Mouse (Mus musculus): ENCODE results near the gene Kif16b. TPM values are rescaled to one million over a fixed set of nuclear protein-coding genes. Genes with fewer than 3 reads are reported as not detected.
A peak's percentile ranks its signal among the peaks of the same experiment; 100 is the strongest.

Kif16b gene
- polyA plus RNA-seq (2015; fragmentation: Nextera tagmentation; extraction: Ambion mirVana): 4.2 and 4.3 TPM in 2 replicates

DNA sequence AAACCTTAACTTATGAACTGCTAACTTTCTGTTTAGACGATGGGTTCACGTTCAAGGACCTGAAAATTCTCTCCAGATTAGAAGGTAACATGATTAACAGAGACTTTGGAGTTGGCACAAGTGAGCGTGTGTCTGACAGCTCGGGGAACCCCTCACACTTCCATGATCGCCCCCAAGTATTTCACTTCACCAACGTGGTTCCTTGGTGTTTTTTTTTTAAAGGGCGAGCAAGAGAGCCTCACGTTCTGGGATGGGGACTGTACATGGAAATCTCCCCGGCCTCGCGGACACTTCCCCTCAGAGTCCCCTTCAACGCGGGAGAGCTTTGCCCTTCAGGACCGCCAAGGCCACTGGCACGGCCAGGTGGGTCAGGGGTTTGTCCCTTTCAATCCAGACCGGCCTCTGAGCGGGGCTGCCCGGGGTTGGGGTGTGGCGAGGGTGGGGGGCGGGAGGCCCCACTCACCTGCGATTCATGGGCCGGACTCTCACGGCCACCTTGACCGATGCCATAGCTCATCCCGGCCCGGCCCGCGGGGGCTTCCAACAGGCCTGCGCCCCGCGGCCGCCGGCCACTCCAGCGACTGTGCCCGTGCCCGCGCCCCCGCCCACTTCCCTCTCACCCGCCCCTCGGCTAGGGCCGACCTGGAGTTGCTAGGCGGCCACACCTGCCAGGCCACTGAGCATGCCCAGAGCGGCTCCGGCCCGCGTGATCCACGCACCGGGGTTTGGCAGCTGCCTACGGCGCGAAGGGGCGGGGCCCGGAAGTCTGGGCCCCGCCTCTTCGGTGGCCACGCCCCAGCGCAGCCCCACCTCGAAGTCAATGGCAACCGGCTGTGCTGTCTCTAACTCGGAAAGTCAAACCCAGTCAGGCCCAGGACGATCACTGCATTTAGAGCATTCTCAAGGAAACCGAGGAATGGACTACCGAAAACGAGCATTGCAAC is at the start of gene Kif16b:
Gene Kif16b (minus strand): TSS at position 670 of the 944 bp plus-strand sequence.
- Histone ChIP-seq H3K27ac (peak within 1 kb of the TSS; percentile 74), H3K27me3 (no peaks in the 10 kb centered on the region), H3K4me3 (peak within 1 kb of the TSS; percentile 73), H3K4me2 (peak within 1 kb of the TSS; percentile 86), H3K9ac (peak within 1 kb of the TSS; percentile 86), H3K9me3 (no peaks in the 10 kb centered on the region), H3K4me1 (replicated peaks) (peaks cover 18% of the 10 kb centered on the region), H3K36me3 (no peaks in the 10 kb centered on the region)
- ATAC-seq (ENCODE audit: low FRiP score): peak; percentile 93
- 1% methylated on average over 50 of the region's 64 CpGs for WGBS

DNA sequence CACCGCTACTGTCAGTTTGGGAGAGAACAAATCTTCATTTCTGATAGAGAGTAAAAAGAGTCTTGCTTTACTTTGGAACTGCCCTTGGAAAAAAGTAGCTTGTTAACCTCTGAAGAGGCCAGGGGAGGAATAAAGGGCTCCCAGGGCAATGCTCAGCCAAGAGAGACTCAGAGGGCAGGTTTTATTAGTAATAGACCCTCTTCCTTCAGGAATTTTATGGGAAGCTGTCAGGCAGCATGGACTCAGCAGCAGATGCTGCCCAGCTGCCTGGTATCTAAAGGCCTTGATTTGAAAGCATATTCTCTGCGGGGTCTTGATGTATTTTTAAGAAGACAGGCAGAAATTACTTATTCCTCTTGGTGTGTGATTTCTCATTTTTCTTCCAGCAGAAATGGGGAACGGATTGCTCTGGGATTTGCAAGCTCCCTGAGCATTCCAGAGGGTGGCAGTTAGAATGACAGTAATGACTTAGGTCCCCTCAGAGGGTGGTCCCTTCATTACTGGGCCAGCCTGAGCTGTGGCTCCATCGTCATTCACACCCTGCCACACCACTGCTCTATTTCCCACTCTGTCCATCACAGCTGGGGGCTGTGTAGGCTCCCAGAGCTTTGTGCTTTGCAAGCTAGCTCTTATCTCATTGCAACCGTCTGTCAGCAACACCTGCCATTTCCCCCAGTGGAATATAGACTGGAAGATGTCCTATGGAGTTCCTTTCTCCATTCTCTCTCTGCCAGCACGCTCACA is 39.7 kb upstream of the Kif16b start:
- ATAC-seq (ENCODE audit: low FRiP score): peak; percentile 87
- WGBS: 44% methylated on average over 6 of the region's 6 CpGs
- H3K4me3 ChIP-seq: no peak overlapping the region
- no peak overlapping the region for H3K4me2 ChIP-seq
- H3K9me3 ChIP-seq: no peaks in the 10 kb centered on the region
- H3K9ac ChIP-seq: no peak overlapping the region
- no peaks in the 10 kb centered on the region for H3K27me3 ChIP-seq
- peaks cover 13% of the 10 kb centered on the region for H3K4me1 ChIP-seq (replicated peaks)
- H3K27ac ChIP-seq: peak overlapping the region; percentile 70
- H3K36me3 ChIP-seq: no peaks in the 10 kb centered on the region

- ATAC-seq (ENCODE audit: low FRiP score): no peak
- H3K4me2 ChIP-seq: no peak overlapping the region
- H3K9me3 ChIP-seq: no peaks in the 10 kb centered on the region
- H3K36me3 ChIP-seq: no peaks in the 10 kb centered on the region
- H3K9ac ChIP-seq: no peak overlapping the region
- no peak overlapping the region for H3K4me3 ChIP-seq
- H3K27me3 ChIP-seq: no peaks in the 10 kb centered on the region
- peaks cover 3% of the 10 kb centered on the region; the same call in 1 of the 2 replicates for H3K4me1 ChIP-seq (replicated peaks)
- no peak overlapping the region for H3K27ac ChIP-seq
- WGBS: 75% methylated on average over 4 of the region's 4 CpGs
Observed at GRCm38 (mm10) chr2:142930445-142930844, 29.1 kb upstream of the Kif16b start.

GRCm38 (mm10) chr2:142929226-142930112 is 28.1 kb upstream of the Kif16b start:
- H3K36me3 ChIP-seq: no peaks in the 10 kb centered on the region
- 74% methylated on average over 10 of the region's 10 CpGs for WGBS
- H3K4me2 ChIP-seq: no peak overlapping the region
- no peak overlapping the region for H3K4me3 ChIP-seq
- no peak overlapping the region for H3K27ac ChIP-seq
- H3K4me1 ChIP-seq (replicated peaks): peaks cover 3% of the 10 kb centered on the region; the same call in 1 of the 2 replicates
- ATAC-seq (ENCODE audit: low FRiP score): no peak
- no peaks in the 10 kb centered on the region for H3K9me3 ChIP-seq
- H3K9ac ChIP-seq: no peak overlapping the region
- no peaks in the 10 kb centered on the region for H3K27me3 ChIP-seq

- Histone ChIP-seq H3K4me1 (replicated peaks) (no peaks in the 10 kb centered on the region), H3K27ac (no peak overlapping the region), H3K27me3 (no peaks in the 10 kb centered on the region), H3K36me3 (no peaks in the 10 kb centered on the region), H3K9ac (no peak overlapping the region), H3K9me3 (no peaks in the 10 kb centered on the region), H3K4me2 (no peak overlapping the region), H3K4me3 (no peak overlapping the region)
- 69% methylated on average over 3 of the region's 3 CpGs for whole genome bisulfite sequencing
- ATAC-seq (ENCODE audit: low FRiP score): no peak
Observed at GRCm38 (mm10) chr2:142910808-142911388, 9.6 kb upstream of the Kif16b start.

DNA sequence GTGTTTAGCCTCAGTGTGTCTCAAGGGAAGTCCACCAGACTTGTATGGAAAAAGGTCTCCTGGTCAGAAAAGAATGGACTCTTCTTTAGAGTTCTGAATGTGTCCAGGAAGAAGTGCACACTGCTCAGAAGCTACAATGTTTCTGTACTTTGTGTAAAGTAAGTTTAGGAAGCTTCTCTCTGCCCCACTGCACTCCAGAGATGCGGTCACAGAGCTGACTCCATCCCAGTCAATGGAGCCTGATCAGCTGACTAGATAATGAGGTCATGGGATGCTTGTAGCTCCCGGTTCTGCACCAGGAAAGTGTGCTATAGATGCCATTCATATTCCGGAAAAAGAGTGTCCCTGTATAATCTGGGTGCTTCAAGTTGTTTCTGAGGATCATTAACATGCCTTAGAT is 7.9 kb upstream of the Kif16b start:
- no peaks in the 10 kb centered on the region for H3K36me3 ChIP-seq
- 79% methylated on average over 3 of the region's 3 CpGs for WGBS

DNA sequence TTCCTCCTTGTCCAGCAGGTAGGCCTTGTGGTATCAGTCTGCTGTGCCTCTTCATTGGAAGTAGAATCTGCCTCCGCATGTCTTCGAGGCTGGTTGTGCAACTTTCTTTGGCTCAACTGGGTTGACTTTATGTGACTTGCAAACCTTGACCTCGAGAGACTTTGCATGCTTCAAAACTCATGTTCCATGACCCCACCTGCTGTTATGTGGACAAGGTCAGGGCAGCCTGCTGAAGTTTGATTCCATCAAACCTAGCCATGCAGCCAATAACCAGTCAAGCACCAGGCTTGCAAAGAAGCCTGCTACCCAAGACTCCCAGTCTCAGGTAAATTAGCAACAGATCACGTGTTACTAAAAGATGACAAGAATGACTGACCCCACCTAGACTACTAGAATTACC is 5.7 kb upstream of the Kif16b start:
- 92% methylated on average over 4 of the region's 4 CpGs for WGBS
- no peak overlapping the region for H3K9ac ChIP-seq
- no peaks in the 10 kb centered on the region for H3K36me3 ChIP-seq

More for the DNA sequence above, 7.9 kb upstream of the Kif16b start:
- no peak overlapping the region for H3K4me3 ChIP-seq
- H3K27ac ChIP-seq: no peak overlapping the region
- no peaks in the 10 kb centered on the region for H3K27me3 ChIP-seq
- H3K4me1 ChIP-seq (replicated peaks): no peaks in the 10 kb centered on the region
- no peak overlapping the region for H3K9ac ChIP-seq
- H3K9me3 ChIP-seq: no peaks in the 10 kb centered on the region
- no peak overlapping the region for H3K4me2 ChIP-seq
- no peak for ATAC-seq (ENCODE audit: low FRiP score)

DNA sequence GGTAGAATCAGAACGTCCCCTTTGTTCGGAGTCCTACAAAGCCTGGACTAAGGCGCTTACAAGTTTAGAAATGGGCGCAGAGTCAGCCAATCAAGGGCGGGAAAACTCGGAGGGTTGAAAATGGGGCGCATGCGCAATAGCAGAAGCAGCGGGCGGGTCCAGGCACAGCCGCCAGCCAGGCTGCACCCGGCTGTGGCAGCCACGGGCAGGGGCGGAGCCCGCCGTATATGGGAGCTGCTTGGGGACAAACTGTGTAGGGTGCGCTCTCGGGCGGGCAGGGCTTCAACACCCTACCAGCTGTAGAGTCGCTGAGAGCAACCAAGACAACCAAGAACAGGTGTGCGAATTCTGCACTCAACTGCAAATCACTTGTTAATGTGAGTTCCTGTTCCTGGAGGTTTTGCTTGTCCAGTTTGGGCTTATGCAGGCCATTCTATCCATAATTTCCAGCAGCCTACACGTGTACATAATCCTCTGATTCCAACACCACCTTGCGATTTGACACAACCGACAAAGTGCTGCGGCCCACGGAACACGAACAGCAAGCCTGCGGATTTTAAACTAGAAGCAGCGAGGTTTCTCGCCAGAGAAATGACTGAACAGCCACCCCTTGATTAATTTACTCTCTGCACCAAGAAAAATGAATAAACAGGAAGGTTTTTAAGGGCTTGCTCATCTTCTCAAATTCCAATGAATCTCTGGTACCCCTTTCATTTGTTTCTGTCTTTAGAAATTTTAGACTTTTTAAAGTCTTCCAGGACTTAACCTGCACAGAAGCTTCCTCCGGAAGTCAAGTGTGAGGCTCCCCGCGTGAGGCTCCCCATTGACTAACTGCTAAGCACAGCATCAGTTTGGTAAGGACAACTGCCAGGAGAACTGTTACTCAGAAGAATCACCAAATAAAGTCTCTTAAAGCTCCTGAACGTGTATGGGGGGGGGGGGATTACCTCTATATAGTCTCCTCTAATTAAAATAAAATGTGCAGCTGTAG is 1.9 kb upstream of the Kif16b start:
- Histone ChIP-seq H3K27ac (peak overlapping the region; percentile 60), H3K36me3 (no peaks in the 10 kb centered on the region), H3K9me3 (no peaks in the 10 kb centered on the region), H3K4me1 (replicated peaks) (peaks cover 18% of the 10 kb centered on the region), H3K4me2 (peak overlapping the region; percentile 67), H3K27me3 (no peaks in the 10 kb centered on the region), H3K9ac (peak overlapping the region; percentile 66), H3K4me3 (peak overlapping the region; percentile 47)
- WGBS: 10% methylated on average over 34 of the region's 34 CpGs
- ATAC-seq (ENCODE audit: low FRiP score): peak; percentile 95

More for the DNA sequence above, 5.7 kb upstream of the Kif16b start:
- peaks cover 11% of the 10 kb centered on the region for H3K4me1 ChIP-seq (replicated peaks)
- H3K27me3 ChIP-seq: no peaks in the 10 kb centered on the region
- no peaks in the 10 kb centered on the region for H3K9me3 ChIP-seq
- H3K4me3 ChIP-seq: no peak overlapping the region
- H3K4me2 ChIP-seq: no peak overlapping the region
- ATAC-seq (ENCODE audit: low FRiP score): no peak
- no peak overlapping the region for H3K27ac ChIP-seq

DNA sequence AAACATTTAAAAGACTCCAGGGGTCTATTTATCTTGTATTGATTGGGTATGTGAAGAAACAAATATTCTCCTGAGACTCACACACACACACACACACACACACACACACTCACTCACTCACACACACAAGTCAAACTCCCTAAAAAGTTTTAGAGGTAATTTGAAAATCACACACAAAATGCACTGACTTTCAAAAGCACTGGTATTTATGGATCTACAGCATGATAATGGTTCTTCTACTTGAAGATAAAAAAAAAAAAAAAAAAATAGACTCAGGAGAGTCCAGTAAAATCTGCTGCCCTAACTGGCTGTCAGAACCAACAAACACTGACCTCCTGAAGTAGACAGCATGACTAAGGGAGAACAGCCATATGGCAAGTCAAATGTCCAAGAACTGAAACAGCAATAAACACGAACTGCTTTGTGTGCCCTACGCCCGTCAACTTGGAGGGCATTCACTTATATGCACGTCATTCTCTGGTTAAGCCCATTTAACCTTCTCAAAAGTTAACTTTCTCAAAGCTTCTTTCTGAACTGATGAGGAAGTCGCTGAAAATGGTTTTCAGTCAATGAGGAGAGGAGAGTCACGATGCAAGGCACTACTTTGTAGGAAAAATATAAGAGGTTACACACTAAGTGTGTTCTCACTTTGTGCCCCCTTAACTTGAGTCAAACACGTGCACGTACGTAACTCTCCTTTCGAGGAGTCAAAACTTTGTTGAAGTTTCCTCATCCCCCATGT is 1.0 kb downstream of the Kif16b start:
- H3K4me2 ChIP-seq: peak overlapping the region; percentile 86
- ATAC-seq (ENCODE audit: low FRiP score): no peak
- H3K4me3 ChIP-seq: peak overlapping the region; percentile 73
- H3K27ac ChIP-seq: no peak overlapping the region
- H3K4me1 ChIP-seq (replicated peaks): peaks cover 18% of the 10 kb centered on the region
- H3K9me3 ChIP-seq: no peaks in the 10 kb centered on the region
- no peaks in the 10 kb centered on the region for H3K36me3 ChIP-seq
- 61% methylated on average over 10 of the region's 10 CpGs for WGBS
- no peaks in the 10 kb centered on the region for H3K27me3 ChIP-seq
- peak overlapping the region; percentile 86 for H3K9ac ChIP-seq

DNA sequence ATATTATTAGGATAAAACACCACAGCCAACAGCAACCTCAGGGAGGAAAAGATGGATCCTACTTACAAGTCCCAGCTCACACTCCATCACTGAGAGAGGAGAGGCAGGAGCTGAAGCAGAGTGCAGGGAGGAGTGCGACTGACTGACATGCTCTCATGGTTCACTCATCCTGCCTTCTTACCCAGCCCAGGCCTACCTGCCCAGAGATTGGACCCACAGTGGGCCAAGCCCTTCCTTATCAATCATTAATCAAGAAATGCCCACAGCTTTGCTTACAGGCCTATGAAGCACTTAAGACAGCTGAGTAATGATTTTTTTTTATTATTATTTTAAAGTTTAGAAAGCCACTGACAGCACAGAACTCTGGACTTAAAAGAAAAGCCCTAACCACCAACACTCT is 7.6 kb downstream of the Kif16b start:
- Histone ChIP-seq H3K4me1 (replicated peaks) (no peaks in the 10 kb centered on the region), H3K9ac (no peak overlapping the region), H3K27me3 (no peaks in the 10 kb centered on the region), H3K4me2 (no peak overlapping the region), H3K4me3 (no peak overlapping the region), H3K27ac (no peak overlapping the region), H3K36me3 (no peaks in the 10 kb centered on the region), H3K9me3 (no peaks in the 10 kb centered on the region)
- 81% methylated on average over 1 of the region's 1 CpGs for WGBS
- no peak for ATAC-seq (ENCODE audit: low FRiP score)
